Mouse (Mus musculus) heart, postnatal 0 days (tissue): ENCODE results near the gene Magi2.

Source experiments
- CTCF ChIP-seq: IDR thresholded peaks from 2 replicates; pipeline ENCODE4 v1.5.1; 2016; ENCODE audit warnings: antibody characterized with exemption, control low read depth, low read depth
- EP300 ChIP-seq: IDR thresholded peaks from 2 replicates; pipeline ENCODE4 v1.6.1; 2016; ENCODE audit warnings: antibody characterized with exemption, low read depth

DNA sequence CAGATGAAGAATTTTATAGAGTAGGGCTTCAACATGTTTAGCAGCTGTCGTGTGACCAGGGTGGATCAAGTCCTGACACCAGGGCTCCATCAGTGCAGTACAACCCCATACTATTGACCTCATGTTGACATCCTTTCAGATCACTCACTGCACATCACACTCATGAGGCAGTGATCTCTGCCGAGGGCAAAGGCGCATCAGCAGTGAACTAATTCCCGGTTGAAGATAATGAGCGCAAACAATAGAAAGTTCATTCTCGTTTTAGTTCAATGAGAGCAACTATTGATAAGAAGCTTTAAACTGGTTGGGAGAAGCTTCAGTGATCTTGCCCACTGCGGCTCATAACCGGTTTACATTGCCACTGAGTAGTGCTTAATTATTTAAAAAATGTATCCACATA is 780.4 kb downstream of the Magi2 start:
- no peak for TF ChIP-seq CTCF
- no peak for TF ChIP-seq EP300
